Comparison of ENCODE assay signal across 9 mouse cellular contexts in the genomic region with DNA sequence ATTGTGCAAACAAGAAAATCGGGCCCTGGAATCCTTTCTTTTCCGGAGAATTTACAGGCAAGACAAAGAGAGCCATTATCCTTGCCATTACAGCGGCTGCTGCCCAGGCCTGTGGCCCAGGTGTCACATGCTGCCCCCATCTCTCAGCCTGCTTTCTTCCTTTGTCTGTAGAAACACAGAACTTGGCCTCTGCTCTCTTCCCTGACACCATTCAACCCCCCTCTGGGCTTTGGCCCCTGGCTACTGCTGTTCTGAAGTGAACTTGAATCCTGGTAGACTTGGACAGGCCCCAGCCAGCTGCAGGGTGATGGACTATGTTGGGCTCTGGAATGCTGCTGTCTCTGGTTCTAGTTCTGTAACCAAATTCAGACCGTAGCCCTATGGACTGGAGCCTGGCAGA.
A peak's percentile ranks its signal among the peaks of the same experiment; 100 is the strongest.
DNase-seq lines count a peak whose midpoint lies in the region; ATAC-seq lines count a peak whose summit lies in the region.
"Had no signal": no experiment of that assay in that cellular context is flagged by ENCODE, and none has a peak within 500 bp of the region (broad histone marks: within the 10 kb centered on the region; RNA-seq: fewer than 3 reads in every experiment).

No protein-coding gene starts in this region.

- H3K9me3 ChIP-seq in heart, embryonic 10.5 days, result no peaks in the 10 kb centered on the region
- no peaks in the 10 kb centered on the region for H3K9me3 ChIP-seq in heart, embryonic 12.5 days (replicated peaks)
- H3K9me3 ChIP-seq in forebrain, embryonic 16.5 days (ENCODE audit: control insufficient read depth, low read length), result no peaks in the 10 kb centered on the region
- H3K9me3 ChIP-seq: liver, embryonic 15.5 days had no signal

- 74% methylated on average over 4 of the region's 4 CpGs for WGBS in heart, embryonic 10.5 days
- WGBS in heart, embryonic 12.5 days, result 70% methylated on average over 4 of the region's 4 CpGs
- 19% methylated on average over 4 of the region's 4 CpGs for WGBS in forebrain, embryonic 16.5 days

- no peaks in the 10 kb centered on the region for H3K36me3 ChIP-seq in heart, embryonic 10.5 days
- no peaks in the 10 kb centered on the region for H3K36me3 ChIP-seq in heart, embryonic 12.5 days
- H3K36me3 ChIP-seq in forebrain, embryonic 16.5 days (ENCODE audit: control insufficient read depth, insufficient read depth), result no peaks in the 10 kb centered on the region
- H3K36me3 ChIP-seq: liver, embryonic 15.5 days had no signal

- H3K9ac ChIP-seq in heart, embryonic 12.5 days, result no peak overlapping the region
- no peak overlapping the region for H3K9ac ChIP-seq in forebrain, embryonic 16.5 days (replicated peaks; ENCODE audit: low read depth, low read length)
- H3K9ac ChIP-seq: liver, embryonic 15.5 days had no signal

- peak overlapping the region; percentile 75 for H3K27ac ChIP-seq in heart, embryonic 10.5 days
- no peak overlapping the region for H3K27ac ChIP-seq in heart, embryonic 12.5 days (ENCODE audit: poor library complexity, severe bottlenecking)
- H3K27ac ChIP-seq in forebrain, embryonic 16.5 days (ENCODE audit: low read length), result no peak overlapping the region
- H3K27ac ChIP-seq: liver, embryonic 15.5 days had no signal

- H3K4me1 ChIP-seq in heart, embryonic 10.5 days, result peaks cover 22% of the 10 kb centered on the region
- H3K4me1 ChIP-seq in heart, embryonic 12.5 days (replicated peaks), result peaks cover 9% of the 10 kb centered on the region
- H3K4me1 ChIP-seq in forebrain, embryonic 16.5 days (replicated peaks; ENCODE audit: control insufficient read depth, insufficient read depth, low read length), result no peaks in the 10 kb centered on the region
- H3K4me1 ChIP-seq: liver, embryonic 15.5 days had no signal

- no peaks in the 10 kb centered on the region for H3K27me3 ChIP-seq in heart, embryonic 10.5 days (ENCODE audit: insufficient read depth, poor library complexity, severe bottlenecking)
- no peaks in the 10 kb centered on the region for H3K27me3 ChIP-seq in heart, embryonic 12.5 days (replicated peaks)
- no peaks in the 10 kb centered on the region for H3K27me3 ChIP-seq in forebrain, embryonic 16.5 days (replicated peaks; ENCODE audit: control insufficient read depth, insufficient read depth, low read length)
- H3K27me3 ChIP-seq: liver, embryonic 15.5 days had no signal

- ATAC-seq in heart, embryonic 12.5 days (ENCODE audit: insufficient number of reproducible peaks, low FRiP score), result no peak
- 0 out of 2 replicates have a peak, but pooled peaks have one; percentile 10 for ATAC-seq in forebrain, embryonic 16.5 days

- no peak overlapping the region for H3K4me2 ChIP-seq in heart, embryonic 12.5 days
- H3K4me2 ChIP-seq in forebrain, embryonic 16.5 days (ENCODE audit: low read length), result no peak overlapping the region
- H3K4me2 ChIP-seq: liver, embryonic 15.5 days had no signal

- no peak overlapping the region for H3K4me3 ChIP-seq in heart, embryonic 10.5 days
- H3K4me3 ChIP-seq in heart, embryonic 12.5 days, result no peak overlapping the region
- no peak overlapping the region for H3K4me3 ChIP-seq in forebrain, embryonic 16.5 days (replicated peaks; ENCODE audit: low read length)
- H3K4me3 ChIP-seq: liver, embryonic 15.5 days had no signal

- DNase-seq in heart, embryonic 10.5 days (ENCODE audit: low spot score), result no peak
- peak; percentile 32 for DNase-seq in NIH3T3 (ENCODE audit: low read depth)
- DNase-seq in layer of hippocampus, adult 8-10 months (ENCODE audit: low spot score in 2 of 2), result peak; percentile 41 to 58
- no peak for DNase-seq in testis, postnatal 14 days (ENCODE audit: low spot score)
- no peak for DNase-seq in thymus, postnatal 25 days
- DNase-seq in right cerebral cortex, postnatal 25 days, result no peak

Comparison
In these comparisons a context has a peak if more than half of its experiments do, and no peak if none do; other contexts are left out.
1. DNase-seq: peak in NIH3T3 (single experiment) and layer of hippocampus, adult 8-10 months (2 of 2); none in heart, embryonic 10.5 days (single experiment), testis, postnatal 14 days (single experiment), thymus, postnatal 25 days (single experiment) and right cerebral cortex, postnatal 25 days (single experiment).